Mouse (Mus musculus) testis, postnatal 10 days (tissue): ENCODE results near the gene Lgals2.

Source experiments
- DNase-seq: peaks from one replicate; pipeline ENCODE4 v3.0.0; 2021; ENCODE audit warnings: low spot score

Gene Lgals2

GRCm38 (mm10) chr15:78815314-78816073, 39.8 kb downstream of the Lgals2 start:
- DNase-seq: no peak

GRCm38 (mm10) chr15:78813603-78814002, 41.7 kb downstream of the Lgals2 start:
- DNase-seq: no peak

- DNase-seq: no peak
These were observed 45.2 kb downstream of the Lgals2 start for GRCm38 (mm10) chr15:78810146-78810545.

GRCm38 (mm10) chr15:78809739-78810138, 45.6 kb downstream of the Lgals2 start:
- no peak for DNase-seq

GRCm38 (mm10) chr15:78808980-78809379, 46.3 kb downstream of the Lgals2 start:
- no peak for DNase-seq

GRCm38 (mm10) chr15:78807141-78807540, 48.2 kb downstream of the Lgals2 start:
- DNase-seq: no peak

- no peak for DNase-seq
These were observed 48.7 kb downstream of the Lgals2 start for GRCm38 (mm10) chr15:78806614-78807013.

GRCm38 (mm10) chr15:78805351-78805750, 50.0 kb downstream of the Lgals2 start:
- no peak for DNase-seq

- no peak for DNase-seq
These were observed 51.0 kb downstream of the Lgals2 start for GRCm38 (mm10) chr15:78804326-78804725.

GRCm38 (mm10) chr15:78803499-78803900, 51.8 kb downstream of the Lgals2 start:
- DNase-seq: peak; percentile 85

- DNase-seq: peak; percentile 78
These were observed 52.4 kb downstream of the Lgals2 start, which contains the start of gene Card10 for GRCm38 (mm10) chr15:78802776-78803391. Gene Card10 (minus strand): TSS chr15:78803042.

- peak; percentile 64 for DNase-seq
These were observed 53.2 kb downstream of the Lgals2 start for GRCm38 (mm10) chr15:78801971-78802741.

GRCm38 (mm10) chr15:78801571-78801970, 53.8 kb downstream of the Lgals2 start:
- no peak for DNase-seq
